Mouse (Mus musculus) brain, adult 2 months (tissue): ENCODE measurements at regions not wholly inside any gene's neighbourhood (a gene's known extent, or its start where the extent isn't known, plus 50 kb on each side); places are given as distances from the start of the nearest gene placed in this dataset.
A peak's percentile ranks its signal among the peaks of the same experiment; 100 is the strongest.
"Not testable (repeated sequence)": the region's sequence is repeated elsewhere in the genome, so short reads cannot be mapped to it uniquely, and the experiment has no call there.

Source experiments
- DNase-seq: peaks from one replicate; pipeline ENCODE4 v3.0.0; 2011; ENCODE audit warnings: low read depth, low spot score

DNA sequence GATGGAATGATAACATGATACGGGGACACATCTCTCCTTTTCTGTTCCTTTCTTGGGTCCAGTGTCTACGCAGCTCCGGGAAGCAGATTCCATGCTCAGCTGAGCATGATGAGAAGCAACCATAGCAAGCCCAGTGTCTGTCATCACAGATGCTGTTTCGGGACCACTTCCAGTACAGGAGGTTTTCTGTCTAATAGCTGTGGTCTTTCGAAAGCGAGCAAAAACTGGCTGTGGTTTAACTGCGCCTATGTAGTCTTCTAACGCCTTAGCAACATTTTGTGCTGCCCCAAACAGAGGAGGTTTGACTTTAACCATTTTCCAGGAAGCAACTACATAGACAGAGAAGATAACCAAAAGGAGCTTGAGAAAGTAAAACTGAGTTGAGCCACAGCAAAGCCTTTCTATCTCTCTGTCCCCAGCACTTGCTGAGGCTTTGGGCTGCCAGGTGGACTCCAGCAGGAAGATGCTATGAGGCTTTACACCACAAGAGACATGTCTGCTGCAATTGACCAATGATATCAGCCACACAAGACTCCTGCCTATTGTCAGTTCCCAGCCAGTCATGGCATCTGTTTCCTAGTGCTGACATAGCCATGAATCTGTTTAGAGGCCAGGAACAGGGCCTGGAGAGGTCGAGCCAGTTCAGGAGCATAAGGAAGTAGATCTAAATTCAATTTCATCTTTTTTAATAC lies 95.1 kb downstream of the Stard3nl start:
- peak; percentile 77 for DNase-seq

DNA sequence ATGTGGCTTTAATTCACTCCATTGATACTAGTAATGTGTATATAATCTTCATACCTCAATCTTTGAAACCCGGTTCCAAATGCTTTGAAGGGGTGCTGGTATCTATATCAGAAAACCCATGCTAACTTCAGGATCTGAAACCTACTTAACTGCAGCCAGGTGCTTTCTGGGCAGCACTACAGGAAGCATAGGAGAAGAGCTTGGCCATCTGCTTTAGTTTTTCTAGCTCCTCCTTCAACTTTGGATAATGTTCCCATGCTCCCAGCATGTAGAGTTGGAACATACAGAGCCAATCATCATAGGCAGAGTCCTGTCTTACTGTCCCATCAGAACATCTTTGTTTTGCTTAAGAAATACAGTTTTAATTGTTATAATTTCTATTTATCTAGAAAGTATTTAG lies 99.3 kb downstream of the Stard3nl start:
- DNase-seq: peak; percentile 50

DNA sequence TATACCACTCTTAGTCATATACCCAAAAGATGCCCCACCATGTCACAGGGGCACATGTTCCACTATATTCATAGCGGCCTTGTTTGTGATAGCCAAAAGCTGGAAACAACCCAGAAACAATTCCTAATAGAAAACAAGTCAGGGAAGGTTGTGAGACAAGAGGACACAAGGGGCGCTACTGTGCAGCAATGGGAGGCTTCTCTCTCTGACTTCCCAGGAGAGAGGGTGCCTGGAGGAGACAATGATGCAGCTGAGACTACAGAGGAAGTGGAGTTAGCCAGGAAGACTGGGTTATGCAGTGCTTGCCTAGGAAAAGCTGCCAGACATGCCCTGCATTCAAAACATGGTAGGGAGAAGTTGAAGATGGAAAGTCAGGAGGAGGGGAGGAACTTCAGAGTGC lies 102.6 kb downstream of the Stard3nl start:
- no peak for DNase-seq

DNA sequence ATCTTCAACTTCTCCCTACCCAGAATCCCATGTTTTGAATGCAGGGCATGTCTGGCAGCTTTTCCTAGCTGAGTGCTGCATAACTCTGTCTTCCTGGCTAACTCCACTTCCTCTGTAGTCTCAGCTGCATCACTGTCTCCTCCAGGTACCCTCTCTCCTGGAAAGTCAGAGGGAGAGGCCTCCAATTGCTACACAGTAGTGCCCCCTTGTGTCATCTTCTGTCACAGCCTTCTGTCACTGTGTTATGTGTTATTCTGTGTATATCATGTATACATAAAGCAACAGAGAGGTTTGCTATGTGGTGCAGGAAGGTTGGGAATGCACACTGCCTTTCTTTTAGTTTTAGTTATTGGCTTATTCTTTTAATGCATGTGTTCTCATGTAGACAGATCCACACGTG lies 112.4 kb downstream of the Stard3nl start:
- no peak for DNase-seq

DNA sequence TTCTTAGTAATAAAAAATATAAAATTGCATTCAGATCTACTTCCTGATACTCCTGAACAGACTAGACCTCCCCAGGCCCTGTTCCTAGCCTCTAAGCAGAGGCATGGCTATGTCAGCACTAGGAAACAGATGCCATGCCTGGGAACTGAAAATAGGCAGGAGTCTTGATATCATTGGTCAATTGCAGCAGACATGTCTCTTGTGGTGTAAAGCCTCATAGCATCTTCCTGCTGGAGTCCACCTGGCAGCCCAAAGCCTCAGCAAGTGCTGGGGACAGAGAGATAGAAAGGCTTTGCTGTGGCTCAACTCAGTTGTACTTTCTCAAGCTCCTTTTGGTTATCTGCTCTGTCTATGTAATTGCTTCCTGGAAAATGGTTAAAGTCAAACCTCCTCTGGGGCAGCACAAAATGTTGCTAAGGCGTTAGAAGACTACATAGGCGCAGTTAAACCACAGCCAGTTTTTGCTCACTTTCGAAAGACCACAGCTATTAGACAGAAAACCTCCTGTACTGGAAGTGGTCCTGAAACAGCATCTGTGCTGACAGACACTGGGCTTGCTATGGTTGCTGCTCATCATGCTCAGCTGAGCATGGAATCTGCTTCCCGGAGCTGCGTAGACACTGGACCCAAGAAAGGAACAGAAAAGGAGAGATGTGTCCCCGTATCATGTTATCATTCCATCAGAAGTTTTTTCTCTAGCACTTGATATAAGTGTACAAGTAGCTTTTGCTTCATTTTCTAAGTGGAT lies 122.9 kb downstream of the Stard3nl start:
- not testable (repeated sequence) for DNase-seq

DNA sequence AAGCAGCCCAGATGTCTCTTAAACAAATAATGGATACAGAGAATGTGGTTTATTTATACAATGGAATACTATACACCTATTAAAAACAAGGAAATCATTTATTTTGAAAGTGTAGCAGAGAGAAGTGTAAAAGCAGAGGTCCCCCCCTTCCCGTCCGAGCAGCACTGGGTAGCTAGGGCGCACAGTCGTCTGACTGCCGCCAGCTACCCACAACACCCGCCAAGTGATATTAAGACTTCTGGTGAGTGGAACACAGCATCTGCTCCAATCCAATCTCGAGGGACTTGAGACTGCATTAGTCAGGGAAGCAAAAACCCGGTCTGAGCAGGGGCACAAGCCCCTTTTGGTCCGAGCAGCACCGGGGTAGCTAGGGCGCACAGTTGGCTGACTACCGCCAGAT lies 130.6 kb downstream of the Stard3nl start:
- DNase-seq: not testable (repeated sequence)

DNA sequence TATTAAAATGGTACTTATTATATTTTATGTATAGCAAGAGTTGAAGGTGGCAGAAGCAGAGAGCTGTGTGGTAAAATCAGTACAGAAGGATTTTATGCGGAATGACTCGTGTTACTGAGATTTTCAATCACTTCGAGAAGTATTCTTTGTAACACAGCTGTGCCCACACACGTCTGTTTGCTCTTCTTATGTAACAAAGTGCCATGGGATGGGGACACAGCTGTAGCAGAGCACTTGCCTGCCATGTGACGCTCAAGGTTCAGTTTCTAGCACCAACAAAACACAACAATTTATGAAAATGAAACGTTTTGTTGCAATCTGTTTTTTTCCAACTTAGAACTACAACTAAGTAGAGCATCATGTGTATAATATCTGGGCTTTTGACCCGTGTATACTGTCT lies 149.0 kb downstream of the Stard3nl start:
- DNase-seq: peak; percentile 43

DNA sequence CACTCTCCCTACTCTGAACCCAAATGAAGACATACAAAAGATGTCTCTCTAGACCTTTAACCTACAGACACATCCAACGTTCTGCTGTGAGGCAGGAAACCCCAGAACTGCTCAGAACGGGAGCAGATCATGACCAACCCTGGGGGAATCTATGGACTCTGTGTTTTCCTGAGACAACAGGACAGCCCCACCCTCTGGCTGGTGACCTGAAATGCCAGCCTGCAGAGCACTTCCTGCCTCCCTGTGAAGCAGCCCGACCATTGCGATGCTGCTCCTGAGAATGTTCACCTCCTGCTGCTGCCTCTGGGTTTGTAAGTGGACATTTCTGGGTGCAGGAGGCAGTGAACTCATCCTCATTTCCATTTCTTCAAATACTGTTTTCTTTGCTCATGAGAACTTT lies 153.0 kb downstream of the Stard3nl start:
- DNase-seq: not testable (repeated sequence)

DNA sequence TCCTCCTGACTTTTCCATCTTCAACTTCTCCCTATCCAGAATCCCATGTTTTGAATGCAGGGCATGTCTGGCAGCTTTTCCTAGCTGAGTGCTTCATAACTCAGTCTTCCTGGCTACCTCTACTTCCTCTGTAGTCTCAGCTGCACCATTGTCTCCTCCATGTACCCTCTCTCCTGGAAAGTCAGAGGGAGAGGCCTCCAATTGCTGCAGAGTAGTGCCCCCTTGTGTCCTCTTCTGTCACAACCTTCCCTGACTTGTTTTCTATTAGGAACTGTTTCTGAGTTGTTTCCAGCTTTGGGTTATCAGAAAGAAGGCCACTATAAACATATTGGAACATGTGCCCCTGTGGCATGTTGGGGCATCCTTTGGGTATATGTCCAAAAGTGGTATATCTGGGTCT lies 159.3 kb downstream of the Stard3nl start:
- DNase-seq: peak; percentile 26

DNA sequence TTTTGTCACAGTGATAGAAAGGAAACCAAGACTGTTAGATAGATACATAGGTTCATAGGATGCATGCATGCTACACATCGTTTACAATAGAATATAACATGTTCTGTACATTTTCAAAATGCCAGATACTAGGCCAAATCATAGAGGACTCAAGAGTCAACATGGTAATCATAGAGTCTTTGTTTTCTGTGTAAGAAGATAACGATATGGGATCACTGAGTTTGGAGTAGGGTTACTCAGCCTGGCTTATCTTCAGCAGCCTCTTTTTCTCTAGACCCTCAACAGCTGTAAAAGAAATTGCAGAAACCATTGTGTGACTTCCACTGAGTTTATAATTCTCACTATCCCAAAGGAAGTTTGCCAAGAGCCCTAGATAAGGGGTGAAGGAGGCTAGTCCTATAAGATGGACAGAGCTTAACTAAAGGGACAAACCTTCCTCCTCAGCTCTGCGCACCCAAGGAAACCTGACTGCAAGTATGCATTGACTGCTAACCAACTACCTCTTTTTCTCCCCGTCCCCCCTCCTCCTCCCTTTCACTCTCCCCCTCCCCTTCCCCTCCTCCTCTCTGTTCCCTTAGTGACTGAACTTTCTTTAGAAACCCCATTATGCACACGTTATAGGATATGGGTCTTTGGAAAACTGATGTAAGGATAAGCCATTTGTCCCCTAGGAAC lies 160.8 kb downstream of the Stard3nl start:
- no peak for DNase-seq

DNA sequence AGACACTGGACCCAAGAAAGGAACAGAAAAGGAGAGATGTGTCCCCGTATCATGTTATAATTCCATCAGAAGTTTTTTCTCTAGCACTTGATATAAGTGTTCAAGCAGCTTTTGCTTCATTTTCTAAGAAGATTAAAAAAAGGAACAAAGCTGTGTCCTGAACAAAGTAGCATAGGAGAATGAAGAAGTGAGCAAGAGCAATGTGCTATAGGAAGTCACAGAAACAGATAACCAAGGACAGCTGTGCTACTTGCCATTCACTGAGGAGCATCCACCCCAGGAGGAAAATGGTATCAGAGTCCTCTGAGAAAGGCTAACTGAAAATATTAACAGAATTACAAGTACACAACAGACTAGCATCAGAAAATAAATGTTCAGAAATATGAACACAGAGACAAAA lies 175.6 kb downstream of the Stard3nl start:
- not testable (repeated sequence) for DNase-seq

DNA sequence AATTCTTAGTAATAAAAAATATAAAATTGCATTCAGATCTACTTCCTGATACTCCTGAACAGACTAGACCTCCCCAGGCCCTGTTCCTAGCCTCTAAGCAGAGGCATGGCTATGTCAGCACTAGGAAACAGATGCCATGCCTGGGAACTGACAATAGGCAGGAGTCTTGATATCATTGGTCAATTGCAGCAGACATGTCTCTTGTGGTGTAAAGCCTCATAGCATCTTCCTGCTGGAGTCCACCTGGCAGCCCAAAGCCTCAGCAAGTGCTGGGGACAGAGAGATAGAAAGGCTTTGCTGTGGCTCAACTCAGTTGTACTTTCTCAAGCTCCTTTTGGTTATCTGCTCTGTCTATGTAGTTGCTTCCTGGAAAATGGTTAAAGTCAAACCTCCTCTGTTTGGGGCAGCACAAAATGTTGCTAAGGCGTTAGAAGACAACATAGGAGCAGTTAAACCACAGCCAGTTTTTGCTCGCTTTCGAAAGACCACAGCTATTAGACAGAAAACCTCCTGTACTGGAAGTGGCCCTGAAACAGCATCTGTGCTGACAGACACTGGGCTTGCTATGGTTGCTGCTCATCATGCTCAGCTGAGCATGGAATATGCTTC lies 176.1 kb downstream of the Stard3nl start:
- DNase-seq: not testable (repeated sequence)

DNA sequence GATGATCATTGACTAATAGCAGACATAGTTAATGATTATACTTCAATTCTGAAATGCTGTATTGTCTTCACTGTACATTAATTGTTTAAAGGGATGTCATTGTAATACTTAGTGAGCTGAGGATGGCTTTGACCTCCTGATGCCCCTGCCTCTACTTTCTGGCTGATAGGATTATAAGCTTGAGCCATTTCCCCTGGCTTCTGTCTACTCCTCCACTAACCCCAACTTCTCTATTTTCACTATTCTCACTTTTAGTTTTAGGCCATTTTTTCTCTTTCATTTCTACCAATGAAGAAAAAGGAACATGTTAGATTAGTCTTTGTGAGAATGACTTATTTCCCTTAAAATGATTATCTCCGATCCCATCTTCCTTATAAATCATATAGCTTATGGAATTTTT lies 190.9 kb downstream of the Stard3nl start:
- no peak for DNase-seq

DNA sequence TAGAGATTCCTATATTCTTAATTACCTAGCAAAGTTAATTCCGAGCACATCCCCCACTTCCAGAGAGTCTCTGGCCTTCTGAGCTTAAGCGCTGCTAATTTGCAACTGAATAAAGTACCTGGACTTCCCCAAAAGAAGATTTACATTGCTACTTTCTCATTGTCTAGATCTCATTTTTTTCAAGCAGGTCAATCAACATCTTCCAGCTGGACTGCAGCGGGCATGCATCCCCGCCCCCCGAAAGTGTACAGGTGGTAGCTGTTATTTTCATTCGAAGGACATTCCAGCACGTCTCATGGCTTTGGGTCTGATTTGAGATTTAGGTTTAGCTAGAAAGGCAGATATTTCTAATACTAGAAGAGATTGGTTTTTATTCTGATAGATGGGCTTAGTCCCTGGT lies 193.3 kb downstream of the Stard3nl start:
- not testable (repeated sequence) for DNase-seq
